Mouse (Mus musculus): ENCODE results near the gene Mrps6.

- TF ChIP-seq CTCF (conservative IDR thresholded peaks at IDR 0.05 in 1 of 2, IDR thresholded peaks at IDR 0.05 in 1 of 2; ENCODE audit: low read depth in 2 of 2, low read length in 2 of 2), result no peak
- no peak for TF ChIP-seq POLR2AphosphoS2 (IDR thresholded peaks at IDR 0.05; ENCODE audit: low read depth, low read length)
- no peak for TF ChIP-seq POLR2A (IDR thresholded peaks at IDR 0.05; ENCODE audit: low read depth, low read length)
- no peak for TF ChIP-seq ZMIZ1 (IDR thresholded peaks at IDR 0.05; ENCODE audit: low read depth, low read length)
- no peak for TF ChIP-seq MAFK (IDR thresholded peaks at IDR 0.05; ENCODE audit: insufficient replicate concordance, low read length)
Measured at GRCm38 (mm10) chr16:92147631-92148366, 89.7 kb downstream of the Mrps6 start.
